Mouse (Mus musculus) liver, adult 2 months (tissue): ENCODE measurements around the gene B230118H07Rik. TPM values are rescaled to one million over a fixed set of nuclear protein-coding genes. Genes with fewer than 3 reads are reported as not detected.

Source experiments
- DNase-seq: peaks from one replicate; pipeline ENCODE4 v3.0.0-alpha.2; 2011; ENCODE audit warnings: low read depth, low spot score; ENCODE audit errors: extremely low read depth
- H3K27ac ChIP-seq: fragments of 200-500 bp; replicated peaks from 2 replicates; pipeline ENCODE4 v1.5.1; 2012; ENCODE audit warnings: low read depth, mild to moderate bottlenecking, control low read depth, inconsistent platforms, low read length; ENCODE audit not compliant: insufficient read depth
- H3K27me3 ChIP-seq: fragments of 200-500 bp; 2 replicates; pipeline ENCODE4 v1.6.1; 2012; ENCODE audit warnings: mild to moderate bottlenecking, moderate library complexity, low read length, inconsistent platforms; ENCODE audit not compliant: control insufficient read depth, insufficient read depth
- H3K36me3 ChIP-seq: fragments of 200-500 bp; 2 replicates; pipeline ENCODE4 v1.6.1; 2012; ENCODE audit warnings: low read length, inconsistent platforms; ENCODE audit not compliant: control insufficient read depth, insufficient read depth
- H3K4me1 ChIP-seq: fragments of 200-500 bp; 2 replicates; pipeline ENCODE4 v1.6.1; 2011; ENCODE audit warnings: low read length; ENCODE audit not compliant: control insufficient read depth, insufficient read depth
- H3K4me3 ChIP-seq: fragments of 200-500 bp; 2 replicates; pipeline ENCODE4 v1.5.1; 2011; ENCODE audit warnings: low read depth, mild to moderate bottlenecking, control low read depth, low read length, moderate library complexity; ENCODE audit not compliant: insufficient read depth
- H3K79me2 ChIP-seq: fragments of 200-500 bp; 2 replicates; pipeline ENCODE4 v1.6.1; 2012; ENCODE audit warnings: inconsistent platforms, mild to moderate bottlenecking, low read length, moderate library complexity; ENCODE audit not compliant: control insufficient read depth, insufficient read depth
- H3K9ac ChIP-seq: fragments of 200-500 bp; 2 replicates; pipeline ENCODE4 v1.6.1; 2012; ENCODE audit warnings: low read depth, mild to moderate bottlenecking, control low read depth, inconsistent platforms, low read length
- CTCF ChIP-seq: fragments of 200-500 bp; IDR thresholded peaks from 2 replicates; pipeline ENCODE4 v1.5.1; 2011; ENCODE audit warnings: low read depth, low read length, control low read depth
- POLR2A ChIP-seq: fragments of 200-500 bp; IDR thresholded peaks from 2 replicates; pipeline ENCODE4 v1.6.1; 2011; ENCODE audit warnings: low read length, control low read depth; ENCODE audit not compliant: insufficient read depth; ENCODE audit errors: extremely low read depth
- WGBS: fragments of 180-500 bp; shearing (Covaris S2); methylation state at CpG from one replicate; pipeline ENCODE4 v1.1.7; 2018; 5-methylcytosine and 5-hydroxymethylcytosine counted together
- polyA plus RNA-seq: library from polyadenylated mRNA; depleted of rRNA; stranded (reverse); fragments of >200 nt; gene quantifications from 2 replicates; pipeline ENCODE4 v1.2.3, GENCODE M21; 2012; rRNA removed
- total RNA-seq: library from RNA; depleted of rRNA; stranded (reverse); fragments of >200 nt; gene quantifications from 2 replicates; pipeline ENCODE4 v1.2.3, GENCODE M21; 2014; rRNA removed

B230118H07Rik gene
- total and polyA plus RNA-seq, 2 experiments = 1.6 to 26.6 TPM

- WGBS = 80% methylated on average over 4 of the region's 4 CpGs
- no peak overlapping the region for H3K27ac ChIP-seq
- peaks cover 2% of the 10 kb centered on the region; the same call in 1 of the 2 replicates for H3K27me3 ChIP-seq
- H3K36me3 ChIP-seq = no peaks in the 10 kb centered on the region
- TF ChIP-seq POLR2A (no peak), CTCF (no peak)
- no peak overlapping the region for H3K9ac ChIP-seq
- H3K79me2 ChIP-seq = no peaks in the 10 kb centered on the region
- no peak overlapping the region for H3K4me3 ChIP-seq
- H3K4me1 ChIP-seq = no peaks in the 10 kb centered on the region
- no peak for DNase-seq
Observed at GRCm38 (mm10) chr2:101525091-101525490, 124.2 kb downstream of the B230118H07Rik start.

- no peaks in the 10 kb centered on the region for H3K27me3 ChIP-seq
- H3K27ac ChIP-seq = no peak overlapping the region
- TF ChIP-seq CTCF (no peak), POLR2A (no peak)
- no peak overlapping the region for H3K4me3 ChIP-seq
- H3K36me3 ChIP-seq = no peaks in the 10 kb centered on the region
- 80% methylated on average over 1 of the region's 1 CpGs for WGBS
- H3K4me1 ChIP-seq = no peaks in the 10 kb centered on the region
- DNase-seq = no peak
- no peaks in the 10 kb centered on the region for H3K79me2 ChIP-seq
- H3K9ac ChIP-seq = no peak overlapping the region
Observed at GRCm38 (mm10) chr2:101520503-101520902, 128.8 kb downstream of the B230118H07Rik start.

GRCm38 (mm10) chr2:101519928-101520327 lies 129.4 kb downstream of the B230118H07Rik start:
- Histone ChIP-seq H3K79me2 (no peaks in the 10 kb centered on the region), H3K4me3 (no peak overlapping the region), H3K36me3 (no peaks in the 10 kb centered on the region), H3K27ac (no peak overlapping the region), H3K27me3 (no peaks in the 10 kb centered on the region), H3K4me1 (no peaks in the 10 kb centered on the region), H3K9ac (no peak overlapping the region)
- DNase-seq = no peak
- WGBS = 95% methylated on average over 1 of the region's 1 CpGs
- TF ChIP-seq CTCF (no peak), POLR2A (no peak)

Other genes starting within 250 kb of the B230118H07Rik start
- not detected in 2 replicates for gene Rag2, start 24.8 kb downstream of the B230118H07Rik start, total RNA-seq
- gene Rag2, start 24.8 kb downstream of the B230118H07Rik start, polyA plus RNA-seq = not detected in 2 replicates
- gene Rag1, start within 50 bp of the B230118H07Rik start, total RNA-seq = not detected in 2 replicates
- gene Rag1, start within 50 bp of the B230118H07Rik start, polyA plus RNA-seq = not detected in 2 replicates
- 7.7 and 9.5 TPM in 2 replicates for gene Traf6, start 28.9 kb upstream of the B230118H07Rik start, total RNA-seq
- gene Traf6, start 28.9 kb upstream of the B230118H07Rik start, polyA plus RNA-seq = 5.4 and 6.0 TPM in 2 replicates
- 1.4 and 2.0 TPM in 2 replicates for gene Prr5l, start 233.5 kb upstream of the B230118H07Rik start, total RNA-seq
- 0.72 and 1.0 TPM in 2 replicates for gene Prr5l, start 233.5 kb upstream of the B230118H07Rik start, polyA plus RNA-seq
- gene Commd9, start 236.7 kb upstream of the B230118H07Rik start, total RNA-seq = 26.6 and 30.7 TPM in 2 replicates
- gene Commd9, start 236.7 kb upstream of the B230118H07Rik start, polyA plus RNA-seq = 44.1 and 44.4 TPM in 2 replicates